Mouse (Mus musculus): ENCODE measurements around the gene Gpsm1. TPM values are rescaled to one million over a fixed set of nuclear protein-coding genes. Genes with fewer than 3 reads are reported as not detected.

Gene Gpsm1
- polyA plus RNA-seq (2017; shearing (Covaris generic)) = 5.7 TPM

DNA sequence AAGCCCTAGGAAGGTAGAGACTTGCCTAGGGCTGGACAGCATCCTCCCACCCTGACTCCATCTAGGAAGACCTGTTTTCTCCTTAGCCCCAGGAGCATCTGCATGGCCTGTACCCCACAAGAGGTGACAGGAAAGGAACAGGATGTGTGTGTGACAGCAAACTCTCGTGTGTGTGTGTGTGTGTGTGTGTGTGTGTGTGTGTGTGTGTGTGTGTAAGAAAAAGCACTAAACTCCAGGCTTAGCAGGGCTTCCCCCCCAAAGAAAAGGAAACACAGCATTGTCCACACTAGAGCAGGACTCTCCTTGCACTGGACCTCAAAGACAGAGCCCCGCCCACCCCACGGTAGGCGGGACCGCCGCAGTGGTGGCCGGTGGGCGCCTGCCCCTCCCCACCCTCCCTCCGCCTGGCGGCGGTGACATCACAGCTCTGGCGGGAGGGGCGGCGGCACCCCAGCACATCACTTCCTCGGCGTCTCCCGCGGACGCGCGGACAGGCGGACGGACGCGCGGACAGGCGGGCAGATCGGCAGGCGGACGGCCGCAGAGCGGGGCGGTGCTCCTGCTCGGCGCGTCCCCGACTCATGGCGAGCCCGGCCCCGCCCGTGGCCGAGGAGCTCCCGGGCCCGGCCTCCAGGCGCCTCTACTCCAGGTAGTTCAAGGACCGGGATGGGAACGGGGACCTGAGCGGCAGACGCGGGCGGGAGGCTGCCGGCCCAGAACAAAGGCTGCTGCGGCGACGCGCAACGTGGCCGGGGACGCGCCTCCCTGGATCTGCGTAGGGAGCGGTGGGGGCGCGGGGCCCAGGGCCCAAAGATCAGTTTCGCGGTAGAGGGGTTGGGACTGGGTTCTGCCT lies at the start of gene Gpsm1:
Gene Gpsm1, plus strand, starts transcription at position 444 of the 853 bp plus-strand sequence.

GRCm38 (mm10) chr2:26294457-26294856 lies 20.9 kb upstream of the Gpsm1 start, which contains the start of gene Ccdc187:
Gene Ccdc187, minus strand, starts transcription at chr2:26294557.

DNA sequence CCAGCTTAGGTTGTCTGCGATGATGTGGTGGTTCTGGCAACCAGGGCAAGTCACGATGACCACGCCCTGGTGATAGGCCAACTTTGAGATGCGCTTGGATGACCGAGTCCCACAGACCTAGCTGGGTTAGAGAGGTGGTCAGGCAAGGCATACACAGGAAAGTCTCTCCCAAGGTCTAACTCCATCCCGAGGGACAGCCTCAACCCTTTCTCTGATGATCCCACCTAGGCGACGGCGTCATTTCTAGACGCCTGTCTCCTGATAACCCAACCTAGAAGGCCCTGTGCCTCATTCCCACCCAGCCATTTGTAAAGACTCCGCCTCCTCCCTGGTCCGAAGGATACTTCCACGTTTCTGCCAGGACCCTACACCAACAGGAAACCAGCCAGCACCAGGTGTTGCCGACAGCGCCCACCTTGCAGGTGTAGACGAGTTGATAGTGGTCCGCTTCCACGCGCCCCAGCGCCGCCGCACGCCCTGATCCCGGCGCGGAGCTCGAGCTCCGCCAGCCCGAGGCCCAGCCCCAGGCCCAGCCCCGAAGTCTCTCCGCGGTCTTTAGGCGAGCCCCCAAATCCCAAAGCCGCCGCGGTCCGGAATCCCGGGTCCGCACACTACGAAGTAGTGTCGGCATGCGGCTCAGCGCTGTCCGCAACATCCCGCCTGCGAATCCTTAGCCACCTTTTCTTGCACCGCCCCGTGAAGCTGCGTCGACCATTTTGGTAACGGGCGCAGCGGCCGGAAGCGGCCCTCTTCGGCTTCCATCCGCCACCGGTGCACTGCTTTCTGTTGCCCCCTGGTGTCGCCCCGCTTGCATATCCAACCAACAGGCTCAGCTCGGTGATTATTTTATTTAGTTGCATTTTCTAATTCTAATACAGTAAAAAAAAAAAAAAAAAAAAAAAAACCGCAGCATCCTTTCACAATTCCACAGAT lies 36.3 kb downstream of the Gpsm1 start, which contains the start of gene Dnlz:
Gene Dnlz, minus strand, starts transcription at position 753 of the 933 bp plus-strand sequence.

DNA sequence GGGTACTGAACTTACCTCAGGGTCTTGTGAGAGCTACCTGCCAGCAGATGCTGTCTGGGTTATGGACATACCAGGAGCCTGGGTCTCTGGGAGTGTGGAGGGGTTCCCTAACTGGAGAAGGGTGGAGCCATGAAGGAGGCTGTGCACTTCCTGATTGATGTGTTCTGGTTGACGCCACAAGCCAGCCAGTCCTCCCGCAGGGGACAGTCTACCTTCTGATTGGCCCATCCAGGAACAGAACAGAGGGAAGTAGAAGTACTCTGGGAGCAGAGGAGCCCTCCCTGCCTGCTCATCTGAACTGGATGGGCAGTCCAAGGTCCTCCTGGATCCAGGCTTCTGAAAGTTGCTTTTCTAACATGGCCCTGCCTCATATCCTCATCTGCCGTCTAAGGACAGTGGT lies 45.5 kb downstream of the Gpsm1 start, which contains the start of gene Card9:
Gene Card9, minus strand, starts transcription at position 147 of the 400 bp plus-strand sequence.

DNA sequence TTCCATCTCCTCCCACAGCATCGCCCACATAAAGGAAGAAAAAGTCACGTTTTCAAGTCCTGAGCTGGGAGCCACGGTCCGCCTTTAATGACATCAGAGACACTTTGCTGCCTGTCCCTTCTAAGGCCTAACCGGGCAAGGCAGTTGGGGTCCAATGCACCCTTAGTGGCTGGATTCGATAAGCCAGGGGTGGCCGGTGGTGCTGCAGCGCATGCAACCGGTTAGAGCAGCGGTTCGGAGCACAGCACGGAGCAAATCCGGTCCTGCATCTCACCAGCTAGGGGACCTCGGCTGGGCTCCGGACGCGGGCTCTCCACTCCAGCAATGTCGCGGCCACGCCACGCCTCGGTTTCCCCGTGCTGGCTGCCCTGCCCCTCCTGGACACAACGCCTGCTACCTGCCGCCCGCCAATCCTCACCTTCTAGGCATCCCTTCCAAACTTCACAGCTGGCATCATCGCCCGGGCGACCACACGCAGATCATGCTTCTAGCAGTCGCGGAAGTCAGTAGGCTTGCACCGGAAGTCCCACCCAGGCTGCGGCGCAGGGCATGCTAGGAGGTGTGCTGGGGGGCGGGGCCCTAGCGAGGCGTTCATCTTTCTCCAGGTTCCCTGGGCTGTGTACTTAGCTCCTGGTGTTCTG lies 64.9 kb downstream of the Gpsm1 start, which contains the start of gene Snapc4:
Gene Snapc4, minus strand, starts transcription at position 523 of the 641 bp plus-strand sequence.

GRCm38 (mm10) chr2:26389154-26389690 lies 73.9 kb downstream of the Gpsm1 start, which contains the start of the genes Entr1 and Pmpca:
Gene Entr1, minus strand, starts transcription at chr2:26389316.
Gene Pmpca, plus strand, starts transcription at chr2:26389339.

Other genes with a start within 250 kb of the Gpsm1 start
- 1.8 TPM for gene Nacc2, start 192.3 kb upstream of the Gpsm1 start, polyA plus RNA-seq (2017; shearing (Covaris generic))
- not detected for gene Lhx3, start 107.2 kb upstream of the Gpsm1 start, polyA plus RNA-seq (2017; shearing (Covaris generic))
- gene Qsox2, start 78.0 kb upstream of the Gpsm1 start, polyA plus RNA-seq (2017; shearing (Covaris generic)) = 1.6 TPM
- gene Ccdc187, start 21.0 kb upstream of the Gpsm1 start, polyA plus RNA-seq (2017; shearing (Covaris generic)) = not detected
- 10.2 TPM for gene Dnlz, start 36.6 kb downstream of the Gpsm1 start, polyA plus RNA-seq (2017; shearing (Covaris generic))
- 2.4 TPM for gene Card9, start 45.4 kb downstream of the Gpsm1 start, polyA plus RNA-seq (2017; shearing (Covaris generic))
- 65.3 TPM for gene Snapc4, start 65.1 kb downstream of the Gpsm1 start, polyA plus RNA-seq (2017; shearing (Covaris generic))
- gene Entr1, start 73.8 kb downstream of the Gpsm1 start, polyA plus RNA-seq (2017; shearing (Covaris generic)) = 29.4 TPM
- 80.0 TPM for gene Pmpca, start 73.8 kb downstream of the Gpsm1 start, polyA plus RNA-seq (2017; shearing (Covaris generic))
- 16.7 TPM for gene Inpp5e, start 93.7 kb downstream of the Gpsm1 start, polyA plus RNA-seq (2017; shearing (Covaris generic))
- 68.9 TPM for gene Sec16a, start 129.7 kb downstream of the Gpsm1 start, polyA plus RNA-seq (2017; shearing (Covaris generic))
- gene Notch1, start 201.1 kb downstream of the Gpsm1 start, polyA plus RNA-seq (2017; shearing (Covaris generic)) = 13.1 TPM